Mouse (Mus musculus): ENCODE results near the gene Arrdc1.

DNA sequence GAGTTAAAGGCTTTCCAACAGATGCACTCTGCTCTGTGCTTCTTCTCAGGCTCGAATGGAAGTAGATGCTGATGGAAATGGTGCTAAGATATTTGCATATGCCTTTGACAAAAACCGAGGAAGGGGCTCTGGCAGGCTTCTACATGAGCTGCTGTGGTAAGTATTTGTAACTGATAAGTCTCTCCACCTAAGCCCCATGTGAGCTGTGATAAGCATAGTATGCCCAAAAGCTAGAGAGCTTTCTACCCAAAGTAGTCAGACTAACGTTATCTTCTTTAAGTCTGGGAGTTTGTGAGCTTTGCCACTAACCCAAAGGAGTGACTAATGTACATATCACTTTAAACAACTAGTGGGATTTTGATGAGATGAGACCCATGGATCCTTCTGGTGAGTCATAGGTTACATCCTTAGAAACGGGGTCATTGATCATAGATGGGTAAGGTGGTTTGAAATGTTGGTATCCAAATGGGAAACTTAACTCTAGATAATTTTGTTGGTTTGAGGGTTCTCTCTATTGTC, 17.5 kb upstream of the Arrdc1 start:
- no peak for TF ChIP-seq CTCF (IDR thresholded peaks at IDR 0.05; ENCODE audit: low read depth, low read length)
- TF ChIP-seq POLR2A (IDR thresholded peaks at IDR 0.05; ENCODE audit: borderline replicate concordance, low read depth, low read length) = no peak
